Mouse (Mus musculus) midbrain, embryonic 14.5 days (tissue): ENCODE measurements at regions not wholly inside any gene's neighbourhood (a gene's known extent, or its start where the extent isn't known, plus 50 kb on each side); places are given as distances from the start of the nearest gene placed in this dataset. TPM values are rescaled to one million over a fixed set of nuclear protein-coding genes. Genes with fewer than 3 reads are reported as not detected.
A peak's percentile ranks its signal among the peaks of the same experiment; 100 is the strongest.
"Not testable (repeated sequence)": the region's sequence is repeated elsewhere in the genome, so short reads cannot be mapped to it uniquely, and the experiment has no call there.

Source experiments
- ATAC-seq: fragments of 200-750 bp; cut with Nextera tagmentation; 2 replicates; pipeline ENCODE4 v1.8.0; 2017; ENCODE audit warnings: moderate number of reproducible peaks, moderate library complexity; ENCODE audit not compliant: low FRiP score, low TSS enrichment
- DNase-seq: peaks from one replicate; pipeline ENCODE4 v3.0.0-alpha.2; 2015
- H3K27ac ChIP-seq: fragments of 300-500 bp; sonication (generic); replicated peaks from 2 replicates; pipeline ENCODE4 v1.5.1; 2014; ENCODE audit warnings: mild to moderate bottlenecking, low read depth, low read length, moderate library complexity
- H3K27me3 ChIP-seq: fragments of 300-500 bp; sonication (generic); 2 replicates; pipeline ENCODE4 v1.6.1; 2014; ENCODE audit warnings: low read length, control low read depth, mixed read lengths; ENCODE audit not compliant: control insufficient read depth, insufficient read depth
- H3K36me3 ChIP-seq: fragments of 300-500 bp; sonication (generic); 2 replicates; pipeline ENCODE4 v1.6.1; 2014; ENCODE audit warnings: low read length, control low read depth; ENCODE audit not compliant: control insufficient read depth, insufficient read depth
- H3K4me1 ChIP-seq: fragments of 300-500 bp; sonication (generic); 2 replicates; pipeline ENCODE4 v1.6.1; 2014; ENCODE audit warnings: mild to moderate bottlenecking, antibody characterized with exemption, low read length, control low read depth; ENCODE audit not compliant: control insufficient read depth, insufficient read depth
- H3K4me2 ChIP-seq: fragments of 300-500 bp; sonication (generic); 2 replicates; pipeline ENCODE4 v1.6.1; 2014; ENCODE audit warnings: mild to moderate bottlenecking, low read length, moderate library complexity
- H3K4me3 ChIP-seq: fragments of 300-500 bp; sonication (generic); replicated peaks from 2 replicates; pipeline ENCODE4 v1.5.1; 2014; ENCODE audit warnings: low read depth, low read length
- H3K9ac ChIP-seq: fragments of 300-500 bp; sonication (generic); replicated peaks from 2 replicates; pipeline ENCODE4 v1.6.1; 2014; ENCODE audit warnings: mild to moderate bottlenecking, low read length, moderate library complexity
- H3K9me3 ChIP-seq: fragments of 300-500 bp; sonication (generic); 2 replicates; pipeline ENCODE4 v1.6.1; 2016; ENCODE audit warnings: low read length, control low read depth, mixed read lengths; ENCODE audit not compliant: control insufficient read depth
- WGBS: fragments of 180-500 bp; shearing (Covaris S2); extraction: QIAGEN DNeasy Blood & Tissue Kit; methylation state at CpG from one replicate; pipeline ENCODE4 v1.1.7; 2014; 5-methylcytosine and 5-hydroxymethylcytosine counted together
- microRNA-seq: library from miRNA; unstranded; fragments of <30 nt; microRNA quantifications from one replicate; pipeline ENCODE4, GENCODE M21; 2016

- not testable (repeated sequence) for DNase-seq, H3K9ac ChIP-seq, H3K27me3 ChIP-seq, H3K4me3 ChIP-seq, H3K27ac ChIP-seq, ATAC-seq, H3K4me1 ChIP-seq, H3K36me3 ChIP-seq, H3K4me2 ChIP-seq, H3K9me3 ChIP-seq
- WGBS: 54% methylated on average over 1 of the region's 1 CpGs
Observed at GRCm38 (mm10) chr8:71192939-71193338, 79.6 kb upstream of the Myo9b start.

GRCm38 (mm10) chr8:71195006-71195722, 77.3 kb upstream of the Myo9b start:
- WGBS: 78% methylated on average over 9 of the region's 9 CpGs
- H3K4me3 ChIP-seq, H3K4me1 ChIP-seq, H3K4me2 ChIP-seq, H3K27me3 ChIP-seq, H3K27ac ChIP-seq, H3K36me3 ChIP-seq, H3K9me3 ChIP-seq, DNase-seq, H3K9ac ChIP-seq: not testable (repeated sequence)
- peak; percentile 43; the same call in 1 of the 2 replicates for ATAC-seq

Small RNAs in the stretch of these regions (microRNA-seq; reads per million reads assigned to microRNA genes)
- gene Gm27628: not detected
